Mouse (Mus musculus) CH12.LX (cell line): ENCODE measurements around the gene Akap2. TPM values are rescaled to one million over a fixed set of nuclear protein-coding genes. Genes with fewer than 3 reads are reported as not detected.
"Not testable (repeated sequence)": the region's sequence is repeated elsewhere in the genome, so short reads cannot be mapped to it uniquely, and the experiment has no call there.

Experiments
- DNase-seq: peaks from one replicate; pipeline ENCODE4 v3.0.0-alpha.2; 2013; ENCODE audit errors: extremely low read depth
- H3K27ac ChIP-seq: 2 replicates; pipeline ENCODE4 v1.5.1; 2012; ENCODE audit warnings: low read depth, mild to moderate bottlenecking, control low read depth, moderate library complexity; ENCODE audit not compliant: insufficient read depth
- H3K27me3 ChIP-seq: replicated peaks from 2 replicates; pipeline ENCODE3; 2012; ENCODE audit warnings: inconsistent platforms
- H3K36me3 ChIP-seq, 2 experiments: replicated peaks in 1 of 2; 2 replicates each; pipeline versions ENCODE3 to v1.6.1; 2012; ENCODE audit warnings: inconsistent platforms in 1 of 2, low read length in 1 of 2, mild to moderate bottlenecking in 1 of 2, mixed read lengths in 1 of 2, moderate library complexity in 1 of 2; ENCODE audit not compliant: control insufficient read depth in 1 of 2, insufficient read depth in 1 of 2
- H3K4me1 ChIP-seq, 2 experiments: 2 replicates each; pipeline ENCODE4 v1.6.1; 2012; ENCODE audit warnings: inconsistent platforms in 1 of 2, moderate library complexity in 1 of 2; ENCODE audit not compliant: insufficient read depth in 2 of 2, control insufficient read depth in 1 of 2
- H3K4me2 ChIP-seq: 2 replicates; pipeline ENCODE4 v1.6.1; 2012; ENCODE audit warnings: low read depth, mild to moderate bottlenecking, control low read depth; ENCODE audit not compliant: poor library complexity, insufficient read depth, severe bottlenecking
- H3K4me3 ChIP-seq, 3 experiments: fragments of 150-350 bp in 1 of 3; sonication (generic) in 1 of 3; replicated peaks in 1 of 3; 2 replicates each; pipeline versions ENCODE3 to v1.5.1; 2011 to 2012; ENCODE audit warnings: low read depth in 2 of 3, low read length in 2 of 3, mild to moderate bottlenecking in 2 of 3, moderate library complexity in 2 of 3, control low read depth in 1 of 3, improper control_type of control experiment in 1 of 3, inconsistent platforms in 1 of 3, mixed read lengths in 1 of 3; ENCODE audit not compliant: poor library complexity in 1 of 3
- H3K79me2 ChIP-seq: replicated peaks from 2 replicates; pipeline ENCODE4 v1.6.1; 2012; ENCODE audit warnings: mild to moderate bottlenecking, moderate library complexity; ENCODE audit not compliant: control insufficient read depth, poor library complexity, insufficient read depth, severe bottlenecking; ENCODE audit errors: extremely low read depth
- H3K9ac ChIP-seq: 2 replicates; pipeline ENCODE4 v1.6.1; 2012; ENCODE audit warnings: low read depth, mild to moderate bottlenecking, control low read depth, moderate library complexity; ENCODE audit not compliant: insufficient read depth
- H3K9me3 ChIP-seq: replicated peaks from 2 replicates; pipeline ENCODE3; 2012; ENCODE audit warnings: low read length, inconsistent platforms, mixed read lengths
- BHLHE40 ChIP-seq: IDR thresholded peaks from 2 replicates; pipeline ENCODE4 v1.6.1; 2011; ENCODE audit warnings: mild to moderate bottlenecking, low read depth, low read length, improper control_type of control experiment
- CTCF ChIP-seq, 2 experiments: IDR thresholded peaks in 1 of 2; conservative IDR thresholded peaks in 1 of 2; 2 replicates each; pipeline ENCODE4 v1.5.1; 2011 to 2012; ENCODE audit warnings: low read depth in 2 of 2, low read length in 2 of 2, improper control_type of control experiment in 1 of 2, inconsistent platforms in 1 of 2, mild to moderate bottlenecking in 1 of 2, moderate library complexity in 1 of 2
- E2F4 ChIP-seq: IDR thresholded peaks from 2 replicates; pipeline ENCODE4 v1.6.1; 2011; ENCODE audit warnings: low read depth, low read length, improper control_type of control experiment; ENCODE audit not compliant: insufficient replicate concordance
- ELF1 ChIP-seq: IDR thresholded peaks from 2 replicates; pipeline ENCODE4 v1.6.1; 2014; ENCODE audit warnings: low read depth, mild to moderate bottlenecking, inconsistent platforms, low read length, improper control_type of control experiment
- EP300 ChIP-seq: IDR thresholded peaks from 2 replicates; pipeline ENCODE4 v1.6.1; 2011; ENCODE audit warnings: low read length, improper control_type of control experiment
- GABPA ChIP-seq: IDR thresholded peaks from 2 replicates; pipeline ENCODE4 v1.6.1; 2012; ENCODE audit warnings: low read depth, low read length, improper control_type of control experiment, inconsistent platforms; ENCODE audit not compliant: insufficient replicate concordance
- JUN ChIP-seq: IDR thresholded peaks from 2 replicates; pipeline ENCODE4 v1.6.1; 2011; ENCODE audit warnings: low read depth, mild to moderate bottlenecking, low read length, improper control_type of control experiment, moderate library complexity; ENCODE audit not compliant: insufficient read depth
- JUND ChIP-seq: conservative IDR thresholded peaks from 2 replicates; pipeline ENCODE4 v1.6.1; 2011; ENCODE audit warnings: low read depth, low read length, improper control_type of control experiment
- MAFK ChIP-seq: IDR thresholded peaks from 2 replicates; pipeline ENCODE4 v1.6.1; 2011; ENCODE audit warnings: low read length, improper control_type of control experiment; ENCODE audit not compliant: insufficient replicate concordance
- MAZ ChIP-seq: IDR thresholded peaks from 2 replicates; pipeline ENCODE4 v1.6.1; 2012; ENCODE audit warnings: low read depth, mild to moderate bottlenecking, inconsistent platforms, low read length, improper control_type of control experiment, moderate library complexity
- MEF2A ChIP-seq: IDR thresholded peaks from 2 replicates; pipeline ENCODE4 v1.6.1; 2014; ENCODE audit warnings: low read depth, mild to moderate bottlenecking, inconsistent platforms, low read length, improper control_type of control experiment, borderline replicate concordance
- NELFE ChIP-seq: IDR thresholded peaks from 2 replicates; pipeline ENCODE4 v1.6.1; 2011; ENCODE audit warnings: low read depth, low read length, improper control_type of control experiment
- NRF1 ChIP-seq: IDR thresholded peaks from 2 replicates; pipeline ENCODE4 v1.6.1; 2014; ENCODE audit warnings: low read depth, mild to moderate bottlenecking, inconsistent platforms, low read length, improper control_type of control experiment, moderate library complexity
- PAX5 ChIP-seq: IDR thresholded peaks from 2 replicates; pipeline ENCODE4 v1.6.1; 2012; ENCODE audit warnings: low read length, inconsistent platforms, mixed read lengths
- POLR2AphosphoS2 ChIP-seq: IDR thresholded peaks from 2 replicates; pipeline ENCODE4 v1.6.1; 2011; ENCODE audit warnings: low read depth, low read length, improper control_type of control experiment
- RAD21 ChIP-seq: IDR thresholded peaks from 2 replicates; pipeline ENCODE4 v1.6.1; 2011; ENCODE audit warnings: low read depth, mild to moderate bottlenecking, low read length, improper control_type of control experiment, moderate library complexity
- SIN3A ChIP-seq: IDR thresholded peaks from 2 replicates; pipeline ENCODE4 v1.6.1; 2012; ENCODE audit warnings: low read length, improper control_type of control experiment, inconsistent platforms
- SMC3 ChIP-seq: IDR thresholded peaks from 2 replicates; pipeline ENCODE4 v1.6.1; 2011; ENCODE audit warnings: low read depth, low read length, improper control_type of control experiment
- USF1 ChIP-seq: IDR thresholded peaks from 2 replicates; pipeline ENCODE4 v1.6.1; 2014; ENCODE audit warnings: low read depth, mild to moderate bottlenecking, inconsistent platforms, low read length, improper control_type of control experiment
- ZMIZ1 ChIP-seq: IDR thresholded peaks from 2 replicates; pipeline ENCODE4 v1.6.1; 2012; ENCODE audit warnings: low read depth, mild to moderate bottlenecking, inconsistent platforms, low read length, improper control_type of control experiment
- dilution Hi-C: fragments of 300-500 bp; cut with MboI; formaldehyde crosslinking; loops from 2 replicates; pipeline ENCODE4 v1.14.3; 2020; ENCODE audit warnings: low sequenced_read_pairs; ENCODE audit not compliant: extremely low pct_unique_long_range_greater_than_20kb, extremely low pct_ligation_motif_present
- in situ Hi-C: fragments of 300-500 bp; cut with MboI; formaldehyde crosslinking; loops from 3 replicates; pipeline ENCODE4 v1.14.3; 2019; ENCODE audit warnings: low sequenced_read_pairs, low pct_ligation_motif_present, low pct_unique_long_range_greater_than_20kb, mixed read lengths
- polyA plus RNA-seq: library from polyadenylated mRNA; unstranded; fragments of >175 nt; gene quantifications from 2 replicates; pipeline ENCODE4 v1.2.1, GENCODE M21; 2012; ENCODE audit warnings: low read depth; ENCODE audit not compliant: insufficient read length
- total RNA-seq, 2 experiments: library from RNA; depleted of rRNA; stranded (reverse); fragments of 300-350 nt in 1 of 2; fragments of >200 nt in 1 of 2; gene quantifications; 2 replicates each; pipeline ENCODE4 v1.2.3; 2012 to 2014

The Akap2 gene
- total and polyA plus RNA-seq, 3 experiments: 0.25 TPM; not detected in 2

DNA sequence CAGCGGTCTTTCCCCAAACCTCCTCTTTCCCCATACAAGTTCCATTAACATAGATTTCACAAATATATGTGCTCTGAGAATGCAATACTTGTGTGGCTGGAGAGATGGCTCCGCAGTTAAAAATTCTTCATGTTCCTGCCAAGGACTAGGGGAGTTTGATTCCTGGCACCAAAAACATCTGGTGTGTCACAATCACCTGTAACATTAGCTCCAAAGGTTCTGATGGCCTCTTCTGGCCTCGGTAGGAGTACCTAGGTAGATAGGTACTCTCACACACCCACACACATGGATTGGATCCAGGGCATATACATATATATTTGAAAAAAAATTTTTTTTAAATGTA, 169.4 kb downstream of the Akap2 start:
- DNase-seq: no peak
- Histone ChIP-seq H3K4me2 (no peak overlapping the region), H3K9me3 (peaks cover 3% of the 10 kb centered on the region), H3K9ac (no peak overlapping the region), H3K36me3 (no peaks in the 10 kb centered on the region), H3K79me2 (no peaks in the 10 kb centered on the region), H3K27me3 (no peaks in the 10 kb centered on the region), H3K27ac (no peak overlapping the region), H3K4me3 (no peak overlapping the region), H3K4me1 (peaks cover 6 to 15% of the 10 kb centered on the region in 2 experiments; a peak in 2 of 4 replicates)
- dilution Hi-C loops (no loop called here), in situ Hi-C loops (no loop called here)
- TF ChIP-seq JUN (no peak), RAD21 (no peak)

DNA sequence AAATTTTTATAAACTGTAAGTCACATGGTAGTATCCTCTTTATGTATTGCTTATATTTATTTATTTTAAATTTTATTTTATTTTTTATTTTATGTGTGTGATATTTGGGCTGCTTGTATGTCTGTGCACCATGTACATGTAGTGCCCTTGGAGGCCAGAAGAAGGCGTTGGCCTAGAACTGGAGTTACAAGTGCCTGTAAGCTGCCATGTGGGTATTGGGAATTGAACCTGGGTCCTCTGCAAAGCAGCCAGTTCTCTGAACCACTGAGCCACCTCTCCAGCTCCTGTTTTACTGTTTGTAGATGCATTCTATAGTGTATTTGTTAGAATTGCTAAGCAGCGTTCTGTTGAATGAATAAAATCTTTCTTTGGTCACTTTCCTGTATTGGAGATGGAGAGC, 170.8 kb downstream of the Akap2 start:
- TF ChIP-seq PAX5 (no peak), POLR2AphosphoS2 (no peak), MAZ (no peak), SMC3 (no peak), JUND (no peak)
- DNase-seq: no peak
- peaks cover 3% of the 10 kb centered on the region for H3K9me3 ChIP-seq
- H3K4me1 ChIP-seq: peaks cover 5 to 14% of the 10 kb centered on the region in 2 experiments; a peak in 2 of 4 replicates
- H3K36me3 ChIP-seq: no peaks in the 10 kb centered on the region
- dilution Hi-C loops: no loop called here
- no peak overlapping the region for H3K9ac ChIP-seq
- H3K4me3 ChIP-seq: no peak overlapping the region
- no peak overlapping the region for H3K27ac ChIP-seq
- H3K27me3 ChIP-seq: no peaks in the 10 kb centered on the region
- no peak overlapping the region for H3K4me2 ChIP-seq
- no peaks in the 10 kb centered on the region for H3K79me2 ChIP-seq
- in situ Hi-C loops: no loop called here

DNA sequence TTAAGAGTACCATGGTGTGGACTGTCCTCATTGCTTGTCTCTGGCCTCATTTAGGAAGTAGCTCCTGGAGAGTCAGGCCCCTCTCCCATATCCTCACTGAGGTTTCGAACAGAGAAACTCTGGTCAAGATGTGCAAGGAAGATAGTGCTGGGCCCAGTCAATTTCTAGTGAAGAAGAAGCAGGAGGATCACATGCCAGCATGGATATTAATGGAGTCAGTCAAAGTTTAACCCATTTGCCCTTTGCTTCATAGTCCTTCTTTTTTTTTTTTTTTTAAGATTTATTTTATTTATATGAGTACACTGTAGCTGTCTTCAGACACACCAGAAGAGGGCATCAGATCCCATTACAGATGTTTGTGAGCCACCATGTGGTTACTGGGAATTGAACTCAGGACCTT, 171.5 kb downstream of the Akap2 start:
- H3K4me2 ChIP-seq, dilution Hi-C loops, DNase-seq, in situ Hi-C loops, H3K36me3 ChIP-seq, H3K9me3 ChIP-seq, H3K79me2 ChIP-seq, H3K4me3 ChIP-seq, H3K27me3 ChIP-seq, H3K4me1 ChIP-seq, H3K9ac ChIP-seq, H3K27ac ChIP-seq: not testable (repeated sequence)

DNA sequence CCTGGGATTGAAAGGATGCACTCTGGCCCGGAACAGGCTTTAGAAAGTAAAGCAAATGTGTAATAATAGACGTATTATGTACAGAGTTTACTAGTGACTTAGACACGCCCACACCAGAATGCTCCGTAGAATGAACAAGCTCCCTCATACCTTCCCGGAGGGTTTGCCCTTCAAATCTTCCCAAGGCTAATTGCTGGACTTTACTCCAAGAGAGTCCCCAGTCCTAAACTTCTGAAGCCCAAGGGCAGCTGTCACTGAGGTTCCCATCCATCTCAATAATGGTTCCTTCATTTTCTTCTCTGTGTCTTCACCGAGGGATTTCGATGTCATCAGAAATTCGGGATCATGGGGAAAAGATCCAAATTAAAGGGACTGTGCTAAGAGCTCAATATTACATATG, 172.3 kb downstream of the Akap2 start:
- Histone ChIP-seq H3K9ac (no peak overlapping the region), H3K79me2 (no peaks in the 10 kb centered on the region), H3K9me3 (peaks cover 3% of the 10 kb centered on the region), H3K27me3 (no peaks in the 10 kb centered on the region), H3K36me3 (no peaks in the 10 kb centered on the region), H3K4me2 (no peak overlapping the region), H3K4me3 (no peak overlapping the region), H3K4me1 (no peaks in the 10 kb centered on the region; a peak in 1 of 4 replicates), H3K27ac (no peak overlapping the region)
- no peak for DNase-seq
- no peak for TF ChIP-seq NELFE
- TF ChIP-seq NRF1: no peak
- TF ChIP-seq ELF1: no peak
- no peak for TF ChIP-seq MEF2A
- TF ChIP-seq ZMIZ1: no peak
- no peak for TF ChIP-seq CTCF (conservative IDR thresholded peaks at IDR 0.05 in 1 of 2, IDR thresholded peaks at IDR 0.05 in 1 of 2; ENCODE audit: low read depth in 2 of 2, low read length in 2 of 2)
- no peak for TF ChIP-seq USF1
- TF ChIP-seq SIN3A: no peak
- no peak for TF ChIP-seq MAZ
- TF ChIP-seq SMC3: no peak
- TF ChIP-seq JUND: no peak
- TF ChIP-seq E2F4: no peak
- no peak for TF ChIP-seq EP300
- no peak for TF ChIP-seq MAFK
- TF ChIP-seq GABPA: no peak
- TF ChIP-seq BHLHE40: no peak
- dilution Hi-C loops (no loop called here), in situ Hi-C loops (no loop called here)
